Mouse (Mus musculus): ENCODE measurements around the gene H2-M10.6.
"Not testable (repeated sequence)": the region's sequence is repeated elsewhere in the genome, so short reads cannot be mapped to it uniquely, and the experiment has no call there.

The H2-M10.6 gene

GRCm38 (mm10) chr17:36811871-36812270 lies at the start of gene H2-M10.6:
TSS of gene H2-M10.6 (plus strand) at chr17:36812171.
- no peak for DNase-seq

- no peak for DNase-seq
These were observed 48.2 kb upstream of the H2-M10.6 start for GRCm38 (mm10) chr17:36763816-36764215.

- peak; percentile 10 for DNase-seq
These were observed 47.7 kb upstream of the H2-M10.6 start for GRCm38 (mm10) chr17:36764244-36764643.

GRCm38 (mm10) chr17:36765403-36765802 lies 46.6 kb upstream of the H2-M10.6 start:
- not testable (repeated sequence) for DNase-seq

GRCm38 (mm10) chr17:36772610-36773009 lies 39.4 kb upstream of the H2-M10.6 start, which contains the start of gene H2-M10.5:
TSS of gene H2-M10.5 (plus strand) at chr17:36772910.
- DNase-seq = not testable (repeated sequence)

- DNase-seq = no peak
These were observed 30.4 kb upstream of the H2-M10.6 start for GRCm38 (mm10) chr17:36781533-36781932.

GRCm38 (mm10) chr17:36786483-36786886 lies 25.5 kb upstream of the H2-M10.6 start:
- DNase-seq = peak; percentile 25

- no peak for DNase-seq
These were observed 23.6 kb upstream of the H2-M10.6 start for GRCm38 (mm10) chr17:36788351-36788750.

- peak; percentile 81 for DNase-seq
These were observed 23.2 kb upstream of the H2-M10.6 start for GRCm38 (mm10) chr17:36788801-36789200.

- DNase-seq = no peak
These were observed 12.5 kb upstream of the H2-M10.6 start for GRCm38 (mm10) chr17:36799493-36799892.

- DNase-seq = not testable (repeated sequence)
These were observed 12.0 kb upstream of the H2-M10.6 start for GRCm38 (mm10) chr17:36799921-36800462.

- peak; percentile 66 for DNase-seq
These were observed 12.0 kb downstream of the H2-M10.6 start for GRCm38 (mm10) chr17:36824005-36824404.

GRCm38 (mm10) chr17:36825525-36825924 lies 13.6 kb downstream of the H2-M10.6 start:
- DNase-seq = peak; percentile 23

- DNase-seq = peak; percentile 74
These were observed 14.0 kb downstream of the H2-M10.6 start for GRCm38 (mm10) chr17:36826002-36826401.

- DNase-seq = no peak
These were observed 16.5 kb downstream of the H2-M10.6 start for GRCm38 (mm10) chr17:36828488-36828887.

GRCm38 (mm10) chr17:36830470-36830869 lies 18.5 kb downstream of the H2-M10.6 start:
- DNase-seq = no peak

GRCm38 (mm10) chr17:36832694-36833093 lies 20.7 kb downstream of the H2-M10.6 start:
- no peak for DNase-seq

GRCm38 (mm10) chr17:36835591-36836426 lies 23.8 kb downstream of the H2-M10.6 start:
- DNase-seq = peak; percentile 79

- DNase-seq = no peak
These were observed 24.4 kb downstream of the H2-M10.6 start for GRCm38 (mm10) chr17:36836427-36836812.

GRCm38 (mm10) chr17:36836874-36837647 lies 25.1 kb downstream of the H2-M10.6 start, which contains the start of gene Trim26:
TSS of gene Trim26 (plus strand) at chr17:36837134.
- peak; percentile 97 for DNase-seq

GRCm38 (mm10) chr17:36839001-36839400 lies 27.0 kb downstream of the H2-M10.6 start:
- no peak for DNase-seq

GRCm38 (mm10) chr17:36839931-36840330 lies 28.0 kb downstream of the H2-M10.6 start:
- DNase-seq = no peak

GRCm38 (mm10) chr17:36840961-36841445 lies 29.0 kb downstream of the H2-M10.6 start:
- DNase-seq = no peak

Measured in embryo, embryonic 11 days (tissue).